Mouse (Mus musculus): ENCODE results near the gene Dnajc16. TPM values are rescaled to one million over a fixed set of nuclear protein-coding genes. Genes with fewer than 3 reads are reported as not detected.
A peak's percentile ranks its signal among the peaks of the same experiment; 100 is the strongest.

Dnajc16 gene
- polyA plus RNA-seq, 1 experiment from 2014 or later, result 5.8 TPM

GRCm38 (mm10) chr4:141731766-141732165 is 59.0 kb downstream of the Dnajc16 start:
- ATAC-seq (ENCODE audit: low read depth), result no peak
- 87% methylated on average over 5 of the region's 5 CpGs for WGBS
- no peaks in the 10 kb centered on the region for H3K36me3 ChIP-seq (ENCODE audit: control insufficient read depth, insufficient read depth, low read length)

GRCm38 (mm10) chr4:141730401-141730800 is 60.3 kb downstream of the Dnajc16 start:
- no peak overlapping the region for H3K4me2 ChIP-seq (ENCODE audit: low read depth, low read length)
- no peak overlapping the region for H3K4me3 ChIP-seq (ENCODE audit: low read depth, low read length)
- H3K27ac ChIP-seq (ENCODE audit: low read depth, low read length), result no peak overlapping the region
- WGBS, result 86% methylated on average over 13 of the region's 13 CpGs
- H3K9ac ChIP-seq (replicated peaks; ENCODE audit: low read depth, low read length), result no peak overlapping the region
- no peaks in the 10 kb centered on the region for H3K27me3 ChIP-seq (ENCODE audit: control insufficient read depth, insufficient read depth, low read length)
- peaks cover 4% of the 10 kb centered on the region; the same call in 1 of the 2 replicates for H3K4me1 ChIP-seq (ENCODE audit: control insufficient read depth, insufficient read depth, low read length)
- H3K36me3 ChIP-seq (ENCODE audit: control insufficient read depth, insufficient read depth, low read length), result no peaks in the 10 kb centered on the region
- H3K9me3 ChIP-seq (ENCODE audit: control insufficient read depth, low read length), result no peaks in the 10 kb centered on the region
- no peak for ATAC-seq (ENCODE audit: low read depth)

More at GRCm38 (mm10) chr4:141731766-141732165, 59.0 kb downstream of the Dnajc16 start:
- Histone ChIP-seq H3K27ac (ENCODE audit: low read depth, low read length) (no peak overlapping the region), H3K9me3 (ENCODE audit: control insufficient read depth, low read length) (no peaks in the 10 kb centered on the region), H3K27me3 (ENCODE audit: control insufficient read depth, insufficient read depth, low read length) (no peaks in the 10 kb centered on the region), H3K4me1 (ENCODE audit: control insufficient read depth, insufficient read depth, low read length) (peaks cover 4% of the 10 kb centered on the region; the same call in 1 of the 2 replicates), H3K9ac (replicated peaks; ENCODE audit: low read depth, low read length) (no peak overlapping the region), H3K4me3 (ENCODE audit: low read depth, low read length) (no peak overlapping the region), H3K4me2 (ENCODE audit: low read depth, low read length) (no peak overlapping the region)

DNA sequence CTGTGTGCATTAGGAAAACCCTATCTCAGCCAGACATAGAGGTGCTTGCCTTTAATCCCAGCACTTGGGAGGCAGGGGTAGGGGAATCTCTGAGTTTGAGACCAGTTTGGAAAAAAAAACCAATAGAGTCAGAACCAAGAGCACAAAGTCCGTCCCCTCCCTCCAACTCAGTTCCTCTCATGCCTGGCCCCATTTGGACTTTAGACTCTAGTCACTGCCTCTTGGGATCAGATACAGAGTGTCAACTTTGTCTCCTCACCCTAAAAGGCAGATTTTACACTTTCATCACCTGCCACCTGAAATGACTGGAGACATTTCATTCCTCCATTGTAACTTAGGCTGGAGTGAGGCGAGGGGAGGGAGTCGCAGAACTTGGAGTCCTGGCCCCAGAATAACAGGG is 61.5 kb downstream of the Dnajc16 start:
- no peak overlapping the region for H3K4me2 ChIP-seq (ENCODE audit: low read depth, low read length)
- no peak overlapping the region for H3K27ac ChIP-seq (ENCODE audit: low read depth, low read length)
- H3K9ac ChIP-seq (replicated peaks; ENCODE audit: low read depth, low read length), result no peak overlapping the region
- no peak overlapping the region for H3K4me3 ChIP-seq (ENCODE audit: low read depth, low read length)
- ATAC-seq (ENCODE audit: low read depth), result no peak
- no peaks in the 10 kb centered on the region for H3K9me3 ChIP-seq (ENCODE audit: control insufficient read depth, low read length)
- H3K27me3 ChIP-seq (ENCODE audit: control insufficient read depth, insufficient read depth, low read length), result no peaks in the 10 kb centered on the region
- H3K4me1 ChIP-seq (ENCODE audit: control insufficient read depth, insufficient read depth, low read length), result no peaks in the 10 kb centered on the region
- WGBS, result 76% methylated on average over 3 of the region's 3 CpGs
- no peaks in the 10 kb centered on the region for H3K36me3 ChIP-seq (ENCODE audit: control insufficient read depth, insufficient read depth, low read length)

GRCm38 (mm10) chr4:141725738-141726137 is 65.0 kb downstream of the Dnajc16 start:
- H3K4me2 ChIP-seq (ENCODE audit: low read depth, low read length), result no peak overlapping the region
- H3K27me3 ChIP-seq (ENCODE audit: control insufficient read depth, insufficient read depth, low read length), result no peaks in the 10 kb centered on the region
- no peak overlapping the region for H3K9ac ChIP-seq (replicated peaks; ENCODE audit: low read depth, low read length)
- H3K27ac ChIP-seq (ENCODE audit: low read depth, low read length), result no peak overlapping the region
- ATAC-seq (ENCODE audit: low read depth), result no peak
- no peaks in the 10 kb centered on the region for H3K36me3 ChIP-seq (ENCODE audit: control insufficient read depth, insufficient read depth, low read length)
- peaks cover 17% of the 10 kb centered on the region for H3K4me1 ChIP-seq (ENCODE audit: control insufficient read depth, insufficient read depth, low read length)
- 72% methylated on average over 3 of the region's 3 CpGs for WGBS
- no peaks in the 10 kb centered on the region for H3K9me3 ChIP-seq (ENCODE audit: control insufficient read depth, low read length)
- H3K4me3 ChIP-seq (ENCODE audit: low read depth, low read length), result no peak overlapping the region

DNA sequence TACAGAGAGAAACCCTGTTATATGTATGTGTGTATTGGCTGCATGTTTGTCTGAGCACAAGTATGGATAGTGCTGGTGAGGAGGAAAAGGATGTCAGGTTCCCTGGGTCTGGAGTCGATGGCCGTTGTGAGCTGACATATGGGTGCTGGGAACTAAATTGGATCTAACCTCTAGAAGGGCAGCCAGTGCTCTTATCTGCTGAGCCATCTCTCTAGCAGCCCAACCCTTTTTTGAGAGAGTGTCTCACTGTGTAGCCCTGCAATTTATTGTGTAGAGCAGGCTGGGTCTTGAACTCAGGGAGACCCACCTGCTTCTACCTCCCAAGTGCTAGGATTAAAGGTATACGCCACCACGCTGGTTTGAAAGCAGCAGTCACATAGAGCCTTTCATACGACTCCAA is 65.5 kb downstream of the Dnajc16 start:
- H3K9me3 ChIP-seq (ENCODE audit: control insufficient read depth, low read length), result no peaks in the 10 kb centered on the region
- no peak overlapping the region for H3K4me3 ChIP-seq (ENCODE audit: low read depth, low read length)
- H3K36me3 ChIP-seq (ENCODE audit: control insufficient read depth, insufficient read depth, low read length), result no peaks in the 10 kb centered on the region
- no peak overlapping the region for H3K27ac ChIP-seq (ENCODE audit: low read depth, low read length)
- H3K27me3 ChIP-seq (ENCODE audit: control insufficient read depth, insufficient read depth, low read length), result no peaks in the 10 kb centered on the region
- ATAC-seq (ENCODE audit: low read depth), result no peak
- WGBS, result 88% methylated on average over 5 of the region's 5 CpGs
- H3K4me1 ChIP-seq (ENCODE audit: control insufficient read depth, insufficient read depth, low read length), result peaks cover 17% of the 10 kb centered on the region
- H3K4me2 ChIP-seq (ENCODE audit: low read depth, low read length), result no peak overlapping the region
- no peak overlapping the region for H3K9ac ChIP-seq (replicated peaks; ENCODE audit: low read depth, low read length)

GRCm38 (mm10) chr4:141724594-141724993 is 66.1 kb downstream of the Dnajc16 start:
- no peaks in the 10 kb centered on the region for H3K36me3 ChIP-seq (ENCODE audit: control insufficient read depth, insufficient read depth, low read length)
- no peak overlapping the region for H3K4me3 ChIP-seq (ENCODE audit: low read depth, low read length)
- H3K27ac ChIP-seq (ENCODE audit: low read depth, low read length), result no peak overlapping the region
- no peak for ATAC-seq (ENCODE audit: low read depth)
- no peak overlapping the region for H3K9ac ChIP-seq (replicated peaks; ENCODE audit: low read depth, low read length)
- WGBS, result 58% methylated on average over 11 of the region's 11 CpGs
- H3K27me3 ChIP-seq (ENCODE audit: control insufficient read depth, insufficient read depth, low read length), result no peaks in the 10 kb centered on the region
- H3K4me1 ChIP-seq (ENCODE audit: control insufficient read depth, insufficient read depth, low read length), result peaks cover 17% of the 10 kb centered on the region
- H3K9me3 ChIP-seq (ENCODE audit: control insufficient read depth, low read length), result no peaks in the 10 kb centered on the region
- no peak overlapping the region for H3K4me2 ChIP-seq (ENCODE audit: low read depth, low read length)

GRCm38 (mm10) chr4:141723673-141724068 is 67.1 kb downstream of the Dnajc16 start:
- Histone ChIP-seq H3K9me3 (ENCODE audit: control insufficient read depth, low read length) (no peaks in the 10 kb centered on the region), H3K36me3 (ENCODE audit: control insufficient read depth, insufficient read depth, low read length) (no peaks in the 10 kb centered on the region)
- 8% methylated on average over 13 of the region's 13 CpGs for WGBS

DNA sequence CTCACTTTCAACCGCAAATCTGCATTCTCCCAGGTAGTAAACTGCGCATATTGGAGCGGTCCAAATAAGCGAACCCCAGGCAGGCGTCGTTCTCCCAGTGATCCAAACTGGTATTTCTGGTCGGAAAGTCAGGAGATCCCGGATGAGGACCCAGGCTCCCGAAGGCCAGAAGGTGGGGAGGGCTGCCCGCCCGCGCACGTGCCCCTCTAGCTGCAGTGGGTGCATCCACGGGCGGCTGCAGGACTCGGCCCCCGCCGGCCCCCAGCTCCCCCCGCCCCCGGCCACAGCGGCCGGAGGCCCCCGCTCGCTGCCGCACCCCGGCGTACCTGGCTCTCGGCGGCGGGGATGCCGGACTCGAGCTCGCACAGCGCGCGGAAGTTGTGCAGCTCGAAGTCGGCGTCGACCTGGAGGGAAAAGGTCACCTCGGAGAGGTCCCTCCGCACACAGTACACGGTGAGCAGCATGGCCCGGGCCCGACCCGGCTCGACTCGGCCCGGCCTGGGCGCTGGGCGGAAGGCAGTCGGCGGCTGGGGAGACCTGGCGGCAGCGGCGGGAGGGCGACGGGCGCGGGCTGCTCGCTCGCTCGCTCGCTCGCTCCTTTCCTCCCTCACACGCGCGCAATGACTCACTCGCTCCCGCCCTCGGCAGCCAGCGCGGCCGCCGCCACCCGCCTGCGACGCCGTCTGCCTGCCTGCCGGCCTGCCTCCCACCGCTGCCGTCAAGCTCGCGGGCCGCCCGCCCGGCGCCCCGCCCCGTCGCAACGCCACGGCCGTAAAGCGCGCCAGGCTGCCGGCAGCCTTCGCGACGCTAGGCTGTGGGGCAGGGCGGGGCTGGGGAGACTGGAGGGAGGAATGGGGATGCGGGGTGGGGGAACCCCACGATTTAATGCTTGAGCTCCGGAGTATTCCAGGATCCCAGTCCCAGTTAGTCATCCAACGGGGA is 67.7 kb downstream of the Dnajc16 start, which contains the start of gene Ddi2:
Ddi2 (minus strand) TSS at position 689 of the 942 bp plus-strand sequence.
- H3K4me3 ChIP-seq (ENCODE audit: low read depth, low read length), result peak within 1 kb of the TSS; percentile 99
- H3K4me1 ChIP-seq (ENCODE audit: control insufficient read depth, insufficient read depth, low read length), result peaks cover 17% of the 10 kb centered on the region
- H3K36me3 ChIP-seq (ENCODE audit: control insufficient read depth, insufficient read depth, low read length), result no peaks in the 10 kb centered on the region
- peak within 1 kb of the TSS; percentile 91 for H3K27ac ChIP-seq (ENCODE audit: low read depth, low read length)
- H3K4me2 ChIP-seq (ENCODE audit: low read depth, low read length), result peak within 1 kb of the TSS; percentile 84
- peak; percentile 89 for ATAC-seq (ENCODE audit: low read depth)
- under 1% methylated on average over 47 of the region's 105 CpGs for WGBS
- H3K27me3 ChIP-seq (ENCODE audit: control insufficient read depth, insufficient read depth, low read length), result no peaks in the 10 kb centered on the region
- no peaks in the 10 kb centered on the region for H3K9me3 ChIP-seq (ENCODE audit: control insufficient read depth, low read length)
- H3K9ac ChIP-seq (replicated peaks; ENCODE audit: low read depth, low read length), result peak within 1 kb of the TSS; percentile 90

More at GRCm38 (mm10) chr4:141723673-141724068, 67.1 kb downstream of the Dnajc16 start:
- H3K4me1 ChIP-seq (ENCODE audit: control insufficient read depth, insufficient read depth, low read length), result peaks cover 17% of the 10 kb centered on the region
- H3K27me3 ChIP-seq (ENCODE audit: control insufficient read depth, insufficient read depth, low read length), result no peaks in the 10 kb centered on the region
- peak overlapping the region; percentile 90 for H3K9ac ChIP-seq (replicated peaks; ENCODE audit: low read depth, low read length)
- peak overlapping the region; percentile 91; the same call in 1 of the 2 replicates for H3K27ac ChIP-seq (ENCODE audit: low read depth, low read length)
- peak overlapping the region; percentile 84 for H3K4me2 ChIP-seq (ENCODE audit: low read depth, low read length)
- ATAC-seq (ENCODE audit: low read depth), result peak; percentile 84
- peak overlapping the region; percentile 99 for H3K4me3 ChIP-seq (ENCODE audit: low read depth, low read length)

DNA sequence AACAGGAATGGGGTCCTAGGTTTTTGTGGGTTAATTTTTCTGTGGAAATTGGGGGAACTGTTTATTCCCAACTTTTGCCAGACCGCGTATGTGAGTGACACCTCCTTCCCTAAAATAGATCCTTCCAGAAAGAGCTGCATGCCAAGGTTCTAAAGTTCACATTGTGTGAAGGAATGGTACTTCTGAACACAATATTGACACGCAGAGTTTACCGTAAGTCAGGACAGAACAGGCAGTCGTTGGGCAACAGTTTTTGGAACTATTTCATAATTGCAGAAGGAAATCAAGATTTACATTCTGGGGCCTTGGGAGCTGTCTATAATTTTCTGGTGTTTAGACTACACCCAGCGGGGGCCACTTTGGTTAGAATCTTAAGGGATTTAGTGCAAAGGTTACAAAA is 68.8 kb downstream of the Dnajc16 start:
- Histone ChIP-seq H3K36me3 (ENCODE audit: control insufficient read depth, insufficient read depth, low read length) (no peaks in the 10 kb centered on the region), H3K4me2 (ENCODE audit: low read depth, low read length) (peak overlapping the region; percentile 84), H3K27me3 (ENCODE audit: control insufficient read depth, insufficient read depth, low read length) (no peaks in the 10 kb centered on the region), H3K4me1 (ENCODE audit: control insufficient read depth, insufficient read depth, low read length) (peaks cover 17% of the 10 kb centered on the region), H3K4me3 (ENCODE audit: low read depth, low read length) (peak overlapping the region; percentile 99), H3K9ac (replicated peaks; ENCODE audit: low read depth, low read length) (no peak overlapping the region), H3K27ac (ENCODE audit: low read depth, low read length) (no peak overlapping the region), H3K9me3 (ENCODE audit: control insufficient read depth, low read length) (no peaks in the 10 kb centered on the region)
- 75% methylated on average over 6 of the region's 6 CpGs for WGBS
- ATAC-seq (ENCODE audit: low read depth), result no peak
